Mouse (Mus musculus) neural tube, embryonic 15.5 days (tissue): Measurements from ENCODE around the gene Mis18bp1. TPM values are rescaled to one million over a fixed set of nuclear protein-coding genes. Genes with fewer than 3 reads are reported as not detected.
"Not testable (repeated sequence)": the region's sequence is repeated elsewhere in the genome, so short reads cannot be mapped to it uniquely, and the experiment has no call there.

Source experiments
- ATAC-seq: fragments of 200-750 bp; cut with Nextera tagmentation; 2 replicates; pipeline ENCODE4 v1.8.0; 2017; ENCODE audit warnings: mild to moderate bottlenecking, moderate TSS enrichment, moderate library complexity; ENCODE audit not compliant: low FRiP score
- H3K27ac ChIP-seq: fragments of 300-500 bp; sonication (generic); replicated peaks from 2 replicates; pipeline ENCODE4 v1.5.1; 2015; ENCODE audit warnings: mild to moderate bottlenecking, inconsistent platforms
- H3K27me3 ChIP-seq: fragments of 300-500 bp; sonication (generic); replicated peaks from 2 replicates; pipeline ENCODE4 v1.6.1; 2015; ENCODE audit warnings: inconsistent platforms
- H3K36me3 ChIP-seq: fragments of 300-500 bp; sonication (generic); 2 replicates; pipeline ENCODE4 v1.6.1; 2015; ENCODE audit warnings: inconsistent platforms
- H3K4me1 ChIP-seq: fragments of 300-500 bp; sonication (generic); 2 replicates; pipeline ENCODE4 v1.6.1; 2015; ENCODE audit warnings: inconsistent platforms
- H3K4me2 ChIP-seq: fragments of 300-500 bp; sonication (generic); 2 replicates; pipeline ENCODE4 v1.6.1; 2015; ENCODE audit warnings: inconsistent platforms, mild to moderate bottlenecking, moderate library complexity
- H3K4me3 ChIP-seq: fragments of 300-500 bp; sonication (generic); replicated peaks from 2 replicates; pipeline ENCODE4 v1.5.1; 2015; ENCODE audit warnings: mild to moderate bottlenecking, inconsistent platforms
- H3K9ac ChIP-seq: fragments of 300-500 bp; sonication (generic); replicated peaks from 2 replicates; pipeline ENCODE4 v1.6.1; 2015; ENCODE audit warnings: mild to moderate bottlenecking, inconsistent platforms
- H3K9me3 ChIP-seq: fragments of 300-500 bp; sonication (generic); replicated peaks from 2 replicates; pipeline ENCODE4 v1.6.1; 2016; ENCODE audit warnings: inconsistent platforms
- WGBS: fragments of 180-500 bp; shearing (Covaris S2); methylation state at CpG from one replicate; pipeline ENCODE4 v1.1.7; 2015; ENCODE audit warnings: mixed read lengths; 5-methylcytosine and 5-hydroxymethylcytosine counted together
- polyA plus RNA-seq: library from polyadenylated mRNA; unstranded; fragments of >200 nt; fragmentation: Nextera tagmentation; extraction: Ambion mirVana; gene quantifications from 2 replicates; pipeline ENCODE4 v1.2.1, GENCODE M21; 2015

Gene Mis18bp1
- 7.4 and 18.2 TPM in 2 replicates for polyA plus RNA-seq

- Histone ChIP-seq H3K4me3 (peak within 1 kb of the TSS; percentile 77), H3K9me3 (no peaks in the 10 kb centered on the region), H3K4me2 (peak within 1 kb of the TSS; percentile 84), H3K4me1 (peaks cover 11% of the 10 kb centered on the region; the same call in 1 of the 2 replicates), H3K36me3 (no peaks in the 10 kb centered on the region), H3K9ac (peak within 1 kb of the TSS; percentile 55), H3K27ac (peak within 1 kb of the TSS; percentile 91), H3K27me3 (no peaks in the 10 kb centered on the region)
- ATAC-seq, result peak; percentile 99
- WGBS, result under 1% methylated on average over 70 of the region's 70 CpGs
Measured at GRCm38 (mm10) chr12:65172021-65172951, at the start of gene Mis18bp1. Gene Mis18bp1 (minus strand): TSS chr12:65172604.

- no peaks in the 10 kb centered on the region for H3K27me3 ChIP-seq
- no peak for ATAC-seq
- 0 out of 2 replicates have a peak, but pooled peaks cover 5% of the 10 kb centered on the region for H3K4me1 ChIP-seq
- H3K36me3 ChIP-seq, result no peaks in the 10 kb centered on the region
- H3K9ac ChIP-seq, result no peak overlapping the region
- no peak overlapping the region for H3K4me2 ChIP-seq
- H3K9me3 ChIP-seq, result no peaks in the 10 kb centered on the region
- H3K27ac ChIP-seq, result no peak overlapping the region
- H3K4me3 ChIP-seq, result no peak overlapping the region
- WGBS, result 52% methylated on average over 6 of the region's 6 CpGs
Measured at GRCm38 (mm10) chr12:65216404-65216840, 44.0 kb upstream of the Mis18bp1 start.

- Histone ChIP-seq H3K27ac (no peak overlapping the region), H3K4me1 (no peaks in the 10 kb centered on the region), H3K9me3 (no peaks in the 10 kb centered on the region), H3K27me3 (no peaks in the 10 kb centered on the region), H3K4me3 (no peak overlapping the region), H3K4me2 (no peak overlapping the region), H3K9ac (no peak overlapping the region), H3K36me3 (no peaks in the 10 kb centered on the region)
- 56% methylated on average over 1 of the region's 1 CpGs for WGBS
- ATAC-seq, result no peak
Measured at GRCm38 (mm10) chr12:65206431-65206830, 34.0 kb upstream of the Mis18bp1 start.

- no peaks in the 10 kb centered on the region for H3K4me1 ChIP-seq
- H3K27ac ChIP-seq, result no peak overlapping the region
- H3K4me3 ChIP-seq, result no peak overlapping the region
- no peaks in the 10 kb centered on the region for H3K9me3 ChIP-seq
- H3K36me3 ChIP-seq, result no peaks in the 10 kb centered on the region
- no peaks in the 10 kb centered on the region for H3K27me3 ChIP-seq
- H3K4me2 ChIP-seq, result no peak overlapping the region
- no peak overlapping the region for H3K9ac ChIP-seq
- 100% methylated on average over 2 of the region's 2 CpGs for WGBS
- no peak for ATAC-seq
Measured at GRCm38 (mm10) chr12:65201812-65202211, 29.4 kb upstream of the Mis18bp1 start.

- H3K9ac ChIP-seq, result no peak overlapping the region
- H3K36me3 ChIP-seq, result no peaks in the 10 kb centered on the region
- no peak overlapping the region for H3K4me2 ChIP-seq
- no peaks in the 10 kb centered on the region for H3K9me3 ChIP-seq
- no peak for ATAC-seq
- no peaks in the 10 kb centered on the region for H3K4me1 ChIP-seq
- H3K27ac ChIP-seq, result no peak overlapping the region
- 75% methylated on average over 5 of the region's 5 CpGs for WGBS
- H3K4me3 ChIP-seq, result no peak overlapping the region
- H3K27me3 ChIP-seq, result no peaks in the 10 kb centered on the region
Measured at GRCm38 (mm10) chr12:65194003-65194530, 21.7 kb upstream of the Mis18bp1 start.

GRCm38 (mm10) chr12:65189213-65189612 is 16.8 kb upstream of the Mis18bp1 start:
- Histone ChIP-seq H3K36me3 (no peaks in the 10 kb centered on the region), H3K27me3 (no peaks in the 10 kb centered on the region), H3K4me1 (no peaks in the 10 kb centered on the region), H3K9ac (no peak overlapping the region), H3K27ac (no peak overlapping the region), H3K4me2 (no peak overlapping the region), H3K4me3 (no peak overlapping the region), H3K9me3 (no peaks in the 10 kb centered on the region)
- 73% methylated on average over 2 of the region's 2 CpGs for WGBS
- no peak for ATAC-seq

GRCm38 (mm10) chr12:65187365-65187764 is 15.0 kb upstream of the Mis18bp1 start:
- H3K27me3 ChIP-seq, result no peaks in the 10 kb centered on the region
- no peak overlapping the region for H3K4me2 ChIP-seq
- no peak overlapping the region for H3K4me3 ChIP-seq
- WGBS, result 66% methylated on average over 3 of the region's 3 CpGs
- no peaks in the 10 kb centered on the region for H3K4me1 ChIP-seq
- ATAC-seq, result no peak
- H3K36me3 ChIP-seq, result no peaks in the 10 kb centered on the region
- no peak overlapping the region for H3K9ac ChIP-seq
- H3K9me3 ChIP-seq, result no peaks in the 10 kb centered on the region
- no peak overlapping the region for H3K27ac ChIP-seq

- WGBS, result 90% methylated on average over 5 of the region's 5 CpGs
- Histone ChIP-seq H3K4me3 (no peak overlapping the region), H3K27ac (no peak overlapping the region)
Measured at GRCm38 (mm10) chr12:65173736-65174135, 1.3 kb upstream of the Mis18bp1 start.

GRCm38 (mm10) chr12:65172959-65173358 is 555 bp upstream of the Mis18bp1 start:
- Histone ChIP-seq H3K9ac (peak overlapping the region; percentile 55; the same call in 1 of the 2 replicates), H3K4me3 (peak overlapping the region; percentile 77), H3K27ac (peak overlapping the region; percentile 91), H3K4me1 (peaks cover 11% of the 10 kb centered on the region; the same call in 1 of the 2 replicates), H3K4me2 (peak overlapping the region; percentile 84)
- H3K9me3 ChIP-seq, H3K36me3 ChIP-seq, H3K27me3 ChIP-seq: not testable (repeated sequence)
- 25% methylated on average over 8 of the region's 8 CpGs for WGBS
- ATAC-seq, result peak; percentile 61

More at GRCm38 (mm10) chr12:65173736-65174135, 1.3 kb upstream of the Mis18bp1 start:
- H3K4me1 ChIP-seq, result peaks cover 11% of the 10 kb centered on the region; the same call in 1 of the 2 replicates
- H3K27me3 ChIP-seq, result no peaks in the 10 kb centered on the region
- H3K9ac ChIP-seq, result no peak overlapping the region
- no peak for ATAC-seq
- no peaks in the 10 kb centered on the region for H3K9me3 ChIP-seq
- no peak overlapping the region for H3K4me2 ChIP-seq
- no peaks in the 10 kb centered on the region for H3K36me3 ChIP-seq

- H3K4me2 ChIP-seq, ATAC-seq: not testable (repeated sequence)
- 93% methylated on average over 4 of the region's 4 CpGs for WGBS
Measured at GRCm38 (mm10) chr12:65136121-65136520, 36.3 kb downstream of the Mis18bp1 start.

GRCm38 (mm10) chr12:65119451-65119850 is 53.0 kb downstream of the Mis18bp1 start:
- H3K4me2 ChIP-seq, result no peak overlapping the region
- H3K9me3 ChIP-seq, result no peaks in the 10 kb centered on the region
- H3K36me3 ChIP-seq, result peaks cover 52% of the 10 kb centered on the region
- no peaks in the 10 kb centered on the region for H3K4me1 ChIP-seq
- no peak overlapping the region for H3K9ac ChIP-seq
- no peak for ATAC-seq
- 90% methylated on average over 5 of the region's 5 CpGs for WGBS
- H3K4me3 ChIP-seq, result no peak overlapping the region
- H3K27me3 ChIP-seq, result no peaks in the 10 kb centered on the region
- no peak overlapping the region for H3K27ac ChIP-seq

More at GRCm38 (mm10) chr12:65136121-65136520, 36.3 kb downstream of the Mis18bp1 start:
- not testable (repeated sequence) for H3K27me3 ChIP-seq, H3K27ac ChIP-seq, H3K9me3 ChIP-seq, H3K4me1 ChIP-seq, H3K36me3 ChIP-seq, H3K4me3 ChIP-seq, H3K9ac ChIP-seq

GRCm38 (mm10) chr12:65118968-65119367 is 53.4 kb downstream of the Mis18bp1 start:
- Histone ChIP-seq H3K4me2 (no peak overlapping the region), H3K36me3 (peaks cover 52% of the 10 kb centered on the region), H3K4me1 (no peaks in the 10 kb centered on the region), H3K4me3 (no peak overlapping the region), H3K27me3 (no peaks in the 10 kb centered on the region), H3K9ac (no peak overlapping the region), H3K27ac (no peak overlapping the region), H3K9me3 (no peaks in the 10 kb centered on the region)
- 80% methylated on average over 7 of the region's 7 CpGs for WGBS
- ATAC-seq, result no peak
